Mouse (Mus musculus): Measurements from ENCODE around the gene Fam24a. TPM values are rescaled to one million over a fixed set of nuclear protein-coding genes. Genes with fewer than 3 reads are reported as not detected.

Gene Fam24a
- total and polyA plus RNA-seq, 2 experiments from 2014 or later = not detected

DNA sequence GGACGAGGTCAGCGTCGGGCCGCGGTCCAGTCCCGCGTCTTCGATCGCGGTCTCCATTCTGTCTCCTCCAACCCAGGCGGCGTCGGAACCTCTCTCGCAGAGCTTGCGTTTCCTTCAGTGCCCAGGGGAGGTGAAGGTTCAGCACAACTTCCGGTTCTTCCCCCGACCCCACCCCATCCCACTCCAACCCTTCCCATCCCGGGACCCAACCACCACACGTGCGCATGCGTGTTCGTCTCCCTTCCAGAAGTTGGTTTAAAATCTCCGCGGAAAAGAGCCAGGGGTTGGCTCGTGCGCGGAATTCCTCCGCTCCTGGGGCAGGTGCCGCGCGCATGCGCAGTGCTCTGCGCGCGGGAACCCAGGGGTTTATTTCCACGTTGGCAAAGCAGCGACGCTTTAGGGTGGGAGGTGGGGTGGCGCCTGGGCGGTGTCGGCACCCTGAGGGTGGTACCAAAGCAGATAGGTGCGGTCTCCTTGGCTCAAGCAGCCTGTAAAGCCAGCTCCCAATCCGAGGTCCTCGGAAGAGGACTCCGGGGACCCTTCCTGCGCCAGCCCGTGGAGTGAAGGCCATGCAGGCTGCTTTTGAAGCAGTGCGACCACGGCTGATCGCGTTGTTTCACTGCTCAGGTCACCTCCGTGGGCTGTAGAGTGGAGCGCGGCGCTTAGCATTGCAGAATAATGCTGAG lies 29.1 kb downstream of the Fam24a start, which contains the start of gene 2310057M21Rik:
Gene 2310057M21Rik, minus strand, starts transcription at position 145 of the 686 bp plus-strand sequence.
- WGBS = 3% methylated on average over 55 of the region's 55 CpGs

DNA sequence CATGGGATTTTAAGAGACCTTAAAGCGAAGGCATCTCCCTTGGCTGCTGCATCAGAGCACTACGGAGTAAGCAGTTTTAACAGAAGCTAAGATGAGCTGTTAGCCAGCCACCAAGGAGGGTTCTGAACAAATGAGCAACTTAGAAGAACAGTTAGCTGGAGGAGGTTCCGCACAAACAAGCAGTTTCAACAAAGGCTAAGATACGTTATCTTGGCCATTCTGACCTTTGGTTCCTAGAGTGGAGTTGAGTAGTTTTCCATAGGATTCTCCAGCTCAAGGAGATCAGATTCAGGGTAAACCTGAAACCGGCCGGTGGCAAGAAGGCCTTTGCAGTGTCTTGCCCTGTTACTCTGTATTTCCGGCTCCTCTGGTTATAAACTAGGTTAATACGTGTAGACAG lies 30.5 kb downstream of the Fam24a start:
- 94% methylated on average over 8 of the region's 8 CpGs for WGBS
- Histone ChIP-seq H3K4me1 (ENCODE audit: insufficient read depth) (peaks cover 3% of the 10 kb centered on the region; the same call in 1 of the 2 replicates), H3K9ac (no peak overlapping the region)

More for the DNA sequence above, 29.1 kb downstream of the Fam24a start, which contains the start of gene 2310057M21Rik:
- TF ChIP-seq CTCF (IDR thresholded peaks at IDR 0.05; ENCODE audit: low read depth) = 0 out of 2 replicates have a peak, but pooled peaks have one; percentile 13
- Histone ChIP-seq H3K36me3 (ENCODE audit: insufficient read depth) (peaks cover 10% of the 10 kb centered on the region), H3K9me3 (ENCODE audit: low read length) (no peaks in the 10 kb centered on the region), H3K27me3 (ENCODE audit: insufficient read depth, low read length) (no peaks in the 10 kb centered on the region), H3K9ac (peak within 1 kb of the TSS; percentile 88), H3K27ac (ENCODE audit: low read depth, low read length) (peak within 1 kb of the TSS; percentile 81), H3K4me1 (ENCODE audit: insufficient read depth) (peaks cover 3% of the 10 kb centered on the region; the same call in 1 of the 2 replicates), H3K4me2 (ENCODE audit: low read depth) (peak within 1 kb of the TSS; percentile 90), H3K4me3 (ENCODE audit: low read depth, low read length) (peak within 1 kb of the TSS; percentile 90)
- peak; percentile 99 for DNase-seq
- peak; percentile 99 for ATAC-seq

DNA sequence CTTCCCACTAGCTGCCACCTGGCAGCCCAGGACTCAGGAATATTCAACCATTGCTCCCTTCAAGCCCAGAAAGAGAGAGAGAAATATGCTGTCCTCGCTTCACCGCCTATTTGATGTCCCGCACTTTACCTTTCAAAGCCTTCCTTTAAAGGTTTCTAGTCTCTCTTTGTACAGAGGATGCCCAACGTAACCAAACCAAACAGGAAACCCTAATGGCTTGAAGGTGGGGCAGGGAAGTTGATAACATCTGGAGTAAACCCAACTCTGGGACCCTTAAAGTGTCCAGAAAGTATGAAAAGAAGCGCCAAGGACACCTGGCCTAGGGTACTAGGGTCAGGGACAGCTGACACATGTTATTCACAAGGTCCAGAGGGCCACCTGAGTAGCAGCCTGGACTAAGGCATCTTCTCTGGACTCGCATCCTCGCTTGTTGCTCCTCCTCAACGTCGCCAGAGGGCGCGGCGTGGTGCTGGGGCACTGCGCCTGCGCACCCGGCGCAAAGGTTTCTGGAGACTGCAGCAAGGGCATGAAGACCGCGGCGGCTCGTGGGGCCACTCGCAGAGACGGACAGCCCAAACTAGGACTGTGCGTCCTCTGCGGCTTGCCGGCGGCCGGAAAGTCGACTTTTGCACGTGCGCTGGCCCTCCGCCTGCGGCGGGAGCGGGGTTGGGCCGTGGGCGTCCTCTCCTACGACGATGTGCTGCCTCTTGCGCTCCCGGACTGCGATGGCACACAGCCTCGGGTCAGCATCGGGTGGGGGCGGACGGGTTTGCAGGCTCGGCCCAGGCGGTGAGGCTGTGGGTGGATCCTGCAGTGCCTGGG lies 37.2 kb downstream of the Fam24a start, which contains the start of gene Pstk:
Gene Pstk, plus strand, starts transcription at position 494 of the 822 bp plus-strand sequence.
- peak within 1 kb of the TSS; percentile 90 for H3K9ac ChIP-seq
- DNase-seq = peak; percentile 94
- H3K9me3 ChIP-seq (ENCODE audit: low read length) = no peaks in the 10 kb centered on the region
- 8% methylated on average over 47 of the region's 47 CpGs for WGBS
- TF ChIP-seq CTCF (IDR thresholded peaks at IDR 0.05; ENCODE audit: low read depth) = peak; percentile 92
- peak within 1 kb of the TSS; percentile 79 for H3K4me2 ChIP-seq (ENCODE audit: low read depth)
- H3K4me3 ChIP-seq (ENCODE audit: low read depth, low read length) = peak within 1 kb of the TSS; percentile 76
- H3K27me3 ChIP-seq (ENCODE audit: insufficient read depth, low read length) = no peaks in the 10 kb centered on the region
- H3K36me3 ChIP-seq (ENCODE audit: insufficient read depth) = 0 out of 2 replicates have a peak, but pooled peaks cover 2% of the 10 kb centered on the region
- peak; percentile 94 for ATAC-seq
- peak within 1 kb of the TSS; percentile 81 for H3K27ac ChIP-seq (ENCODE audit: low read depth, low read length)
- peaks cover 7% of the 10 kb centered on the region; the same call in 1 of the 2 replicates for H3K4me1 ChIP-seq (ENCODE audit: insufficient read depth)

More for the DNA sequence above, 30.5 kb downstream of the Fam24a start:
- Histone ChIP-seq H3K9me3 (ENCODE audit: low read length) (no peaks in the 10 kb centered on the region), H3K4me2 (ENCODE audit: low read depth) (no peak overlapping the region), H3K4me3 (ENCODE audit: low read depth, low read length) (no peak overlapping the region), H3K36me3 (ENCODE audit: insufficient read depth) (no peaks in the 10 kb centered on the region), H3K27me3 (ENCODE audit: insufficient read depth, low read length) (no peaks in the 10 kb centered on the region), H3K27ac (ENCODE audit: low read depth, low read length) (no peak overlapping the region)
- DNase-seq (no peak), ATAC-seq (no peak)
- no peak for TF ChIP-seq CTCF (IDR thresholded peaks at IDR 0.05; ENCODE audit: low read depth)

DNA sequence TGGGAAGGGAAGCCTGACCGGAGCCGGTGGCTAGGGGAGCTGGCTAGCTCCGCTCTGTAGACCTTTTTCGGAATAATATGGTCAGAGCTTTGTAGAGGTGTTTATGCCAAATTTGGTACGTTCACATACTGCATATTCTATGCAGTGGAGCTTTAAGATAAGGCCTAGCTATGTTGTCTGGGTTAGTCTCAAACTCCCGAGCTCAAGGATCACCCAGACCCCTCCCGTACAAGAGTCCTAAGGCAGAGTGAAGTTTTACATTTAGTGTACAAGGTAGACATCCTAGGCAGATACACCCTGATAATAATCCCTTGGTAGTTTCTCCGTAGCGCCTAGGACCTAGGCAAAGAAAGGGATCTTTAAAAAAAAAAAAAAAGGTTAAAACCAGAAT lies 37.8 kb downstream of the Fam24a start:
- ATAC-seq (no peak), DNase-seq (peak; percentile 3)
- peak overlapping the region; percentile 90 for H3K9ac ChIP-seq
- H3K4me1 ChIP-seq (ENCODE audit: insufficient read depth) = peaks cover 7% of the 10 kb centered on the region; the same call in 1 of the 2 replicates
- peak overlapping the region; percentile 76 for H3K4me3 ChIP-seq (ENCODE audit: low read depth, low read length)
- no peaks in the 10 kb centered on the region for H3K27me3 ChIP-seq (ENCODE audit: insufficient read depth, low read length)
- no peak for TF ChIP-seq CTCF (IDR thresholded peaks at IDR 0.05; ENCODE audit: low read depth)
- H3K27ac ChIP-seq (ENCODE audit: low read depth, low read length) = peak overlapping the region; percentile 81
- H3K36me3 ChIP-seq (ENCODE audit: insufficient read depth) = 0 out of 2 replicates have a peak, but pooled peaks cover 2% of the 10 kb centered on the region
- WGBS = 8% methylated on average over 9 of the region's 9 CpGs
- H3K4me2 ChIP-seq (ENCODE audit: low read depth) = peak overlapping the region; percentile 79
- H3K9me3 ChIP-seq (ENCODE audit: low read length) = no peaks in the 10 kb centered on the region

DNA sequence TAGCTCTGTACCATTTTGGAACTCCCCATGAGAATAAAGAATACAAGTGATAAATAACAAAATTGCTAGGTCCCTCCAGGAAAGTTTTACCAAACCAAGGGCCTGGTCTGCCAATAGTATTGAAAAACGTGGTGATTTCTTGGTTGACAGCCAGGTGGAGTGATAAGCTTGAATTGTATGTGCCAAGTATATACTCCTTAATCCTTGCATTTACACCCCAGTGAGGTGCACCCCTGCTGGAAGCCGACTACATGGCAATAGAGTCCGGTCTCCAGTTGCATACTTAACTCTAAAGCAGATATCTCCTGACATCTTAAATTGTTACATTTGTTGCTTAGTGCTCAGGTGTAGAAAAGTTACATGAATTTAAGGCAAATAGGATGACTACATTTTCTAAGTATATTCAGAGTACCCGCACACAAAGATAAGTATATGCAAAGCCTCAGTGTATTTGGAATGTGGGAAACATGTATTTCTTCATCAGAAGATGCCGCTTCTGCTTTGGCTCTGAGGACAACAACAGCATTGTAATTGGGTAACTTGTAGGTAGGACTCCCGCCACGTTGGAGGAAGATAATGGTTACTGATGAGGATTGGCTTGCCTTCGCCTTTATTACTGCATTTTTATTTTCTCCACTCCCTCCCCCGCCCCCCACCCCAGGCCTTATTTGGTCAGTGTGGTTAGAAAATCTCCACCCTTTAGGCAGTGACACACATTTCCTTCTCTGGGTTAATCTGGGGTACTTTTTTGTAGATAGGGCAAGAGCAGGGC lies 38.4 kb downstream of the Fam24a start:
- peak; percentile 21 for DNase-seq
- no peak overlapping the region for H3K27ac ChIP-seq (ENCODE audit: low read depth, low read length)
- 72% methylated on average over 9 of the region's 9 CpGs for WGBS

More for the DNA sequence above, 38.4 kb downstream of the Fam24a start:
- Histone ChIP-seq H3K4me3 (ENCODE audit: low read depth, low read length) (peak overlapping the region; percentile 76), H3K9ac (peak overlapping the region; percentile 90; the same call in 1 of the 2 replicates), H3K27me3 (ENCODE audit: insufficient read depth, low read length) (no peaks in the 10 kb centered on the region), H3K9me3 (ENCODE audit: low read length) (no peaks in the 10 kb centered on the region), H3K4me2 (ENCODE audit: low read depth) (peak overlapping the region; percentile 79), H3K4me1 (ENCODE audit: insufficient read depth) (peaks cover 7% of the 10 kb centered on the region; the same call in 1 of the 2 replicates), H3K36me3 (ENCODE audit: insufficient read depth) (0 out of 2 replicates have a peak, but pooled peaks cover 2% of the 10 kb centered on the region)
- peak; percentile 36; the same call in 1 of the 2 replicates for TF ChIP-seq CTCF (IDR thresholded peaks at IDR 0.05; ENCODE audit: low read depth)
- no peak for ATAC-seq

Other genes with a start within 250 kb of the Fam24a start
- not detected in 2 replicates for gene 4933402N03Rik, start 187.6 kb upstream of the Fam24a start, total RNA-seq (2014; rRNA removed)
- gene 4933402N03Rik, start 187.6 kb upstream of the Fam24a start, polyA plus RNA-seq (2015; fragmentation: Nextera tagmentation; extraction: Ambion mirVana) = not detected in 2 replicates
- 0.08 and 0.19 TPM in 2 replicates for gene 5430419D17Rik, start 159.5 kb upstream of the Fam24a start, total RNA-seq (2014; rRNA removed)
- gene 5430419D17Rik, start 159.5 kb upstream of the Fam24a start, polyA plus RNA-seq (2015; fragmentation: Nextera tagmentation; extraction: Ambion mirVana) = 0.02 TPM in 1 of 2 replicates, not detected in the other
- gene Cuzd1, start 11.6 kb upstream of the Fam24a start, total RNA-seq (2014; rRNA removed) = 0.76 TPM in 1 of 2 replicates, not detected in the other
- gene Cuzd1, start 11.6 kb upstream of the Fam24a start, polyA plus RNA-seq (2015; fragmentation: Nextera tagmentation; extraction: Ambion mirVana) = 0.13 and 0.16 TPM in 2 replicates
- gene Fam24b, start 4.3 kb upstream of the Fam24a start, total RNA-seq (2014; rRNA removed) = not detected in 2 replicates
- not detected in 2 replicates for gene Fam24b, start 4.3 kb upstream of the Fam24a start, polyA plus RNA-seq (2015; fragmentation: Nextera tagmentation; extraction: Ambion mirVana)
- 7.6 and 21.7 TPM in 2 replicates for gene 2310057M21Rik, start 28.9 kb downstream of the Fam24a start, total RNA-seq (2014; rRNA removed)
- gene 2310057M21Rik, start 28.9 kb downstream of the Fam24a start, polyA plus RNA-seq (2015; fragmentation: Nextera tagmentation; extraction: Ambion mirVana) = 16.2 and 22.3 TPM in 2 replicates
- gene Pstk, start 37.3 kb downstream of the Fam24a start, total RNA-seq (2014; rRNA removed) = 22.6 and 36.3 TPM in 2 replicates
- 36.4 and 39.8 TPM in 2 replicates for gene Pstk, start 37.3 kb downstream of the Fam24a start, polyA plus RNA-seq (2015; fragmentation: Nextera tagmentation; extraction: Ambion mirVana)
- gene Ikzf5, start 76.7 kb downstream of the Fam24a start, total RNA-seq (2014; rRNA removed) = 18.8 and 20.8 TPM in 2 replicates
- gene Ikzf5, start 76.7 kb downstream of the Fam24a start, polyA plus RNA-seq (2015; fragmentation: Nextera tagmentation; extraction: Ambion mirVana) = 10.0 and 10.5 TPM in 2 replicates
- gene Acadsb, start 76.7 kb downstream of the Fam24a start, total RNA-seq (2014; rRNA removed) = 56.7 and 80.3 TPM in 2 replicates
- 51.6 and 73.3 TPM in 2 replicates for gene Acadsb, start 76.7 kb downstream of the Fam24a start, polyA plus RNA-seq (2015; fragmentation: Nextera tagmentation; extraction: Ambion mirVana)
- gene Hmx3, start 209.0 kb downstream of the Fam24a start, total RNA-seq (2014; rRNA removed) = 0.38 and 1.6 TPM in 2 replicates
- gene Hmx3, start 209.0 kb downstream of the Fam24a start, polyA plus RNA-seq (2015; fragmentation: Nextera tagmentation; extraction: Ambion mirVana) = 0.62 TPM in 1 of 2 replicates, not detected in the other
- gene Hmx2, start 214.9 kb downstream of the Fam24a start, total RNA-seq (2014; rRNA removed) = 1.1 and 1.3 TPM in 2 replicates
- gene Hmx2, start 214.9 kb downstream of the Fam24a start, polyA plus RNA-seq (2015; fragmentation: Nextera tagmentation; extraction: Ambion mirVana) = 0.11 and 0.45 TPM in 2 replicates
- gene Bub3, start 226.4 kb downstream of the Fam24a start, total RNA-seq (2014; rRNA removed) = 92.5 and 95.3 TPM in 2 replicates
- gene Bub3, start 226.4 kb downstream of the Fam24a start, polyA plus RNA-seq (2015; fragmentation: Nextera tagmentation; extraction: Ambion mirVana) = 118 and 124 TPM in 2 replicates